Mouse (Mus musculus): ENCODE data around the gene Cracr2b.

DNA sequence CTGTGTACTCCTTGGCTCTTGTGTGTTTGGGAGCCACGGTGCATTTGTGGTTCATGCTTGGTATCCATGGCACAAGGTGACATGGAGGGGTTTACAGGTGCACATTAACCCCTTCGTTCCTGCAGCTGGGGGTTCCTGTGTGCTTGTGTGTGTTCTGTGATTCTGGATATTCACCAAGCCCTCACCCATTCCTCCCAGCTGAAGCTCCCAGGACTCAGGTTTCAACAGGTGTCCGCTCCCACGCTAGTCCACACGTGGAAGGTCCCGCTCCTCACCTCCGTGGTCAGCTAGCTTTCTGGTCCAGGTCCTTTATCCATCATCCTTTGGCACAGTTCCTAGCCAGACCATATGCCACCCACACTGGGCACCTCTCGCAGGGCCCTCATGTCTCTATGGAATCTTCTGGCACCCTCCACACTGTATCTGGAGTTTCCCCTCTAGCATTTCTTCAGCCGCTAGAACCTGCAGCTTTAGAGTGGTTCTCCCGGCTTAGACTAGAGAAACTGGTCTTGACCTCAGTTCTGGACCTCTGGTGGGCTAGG, 5.8 kb downstream of the Cracr2b start:
- TF ChIP-seq TAL1 (IDR thresholded peaks at IDR 0.05; ENCODE audit: low read length) (no peak), GATA1 (IDR thresholded peaks at IDR 0.05; ENCODE audit: low read length) (no peak)

Data from erythroblast, embryonic 14.5 days (primary cell).